Mouse (Mus musculus) C2C12 (cell line): ENCODE data around the gene Lcn6.

ENCODE experiments used
- CTCF ChIP-seq: IDR thresholded peaks from one replicate; pipeline ENCODE4 v1.5.1; 2011; ENCODE audit not compliant: control insufficient read depth, insufficient read depth, insufficient read length
- MAX ChIP-seq: IDR thresholded peaks from one replicate; pipeline ENCODE4 v1.6.1; 2011; ENCODE audit warnings: mild to moderate bottlenecking, control low read depth
- MYOD1 ChIP-seq: IDR thresholded peaks from one replicate; pipeline ENCODE4 v1.6.1; 2011; ENCODE audit warnings: low read depth; ENCODE audit not compliant: control insufficient read depth, insufficient read length
- MYOG ChIP-seq: IDR thresholded peaks from one replicate; pipeline ENCODE4 v1.6.1; 2011; ENCODE audit not compliant: control insufficient read depth, insufficient read length; ENCODE audit errors: extremely low read depth
- USF1 ChIP-seq: IDR thresholded peaks from one replicate; pipeline ENCODE4 v1.6.1; 2011; ENCODE audit warnings: low read depth, mild to moderate bottlenecking, control low read depth, moderate library complexity

- TF ChIP-seq MAX (no peak), CTCF (no peak), USF1 (no peak), MYOD1 (peak; percentile 95), MYOG (no peak)
Measured at GRCm38 (mm10) chr2:25661245-25661970, 15.2 kb upstream of the Lcn6 start.
